Mouse (Mus musculus) erythroblast, embryonic 14.5 days (primary cell): ENCODE measurements around the gene Tnfsf15. TPM values are rescaled to one million over a fixed set of nuclear protein-coding genes. Genes with fewer than 3 reads are reported as not detected.

ENCODE experiments used
- H3K27me3 ChIP-seq: 2 replicates; pipeline ENCODE4 v1.6.1; 2012; ENCODE audit warnings: inconsistent platforms; ENCODE audit not compliant: control insufficient read depth
- H3K36me3 ChIP-seq: 2 replicates; pipeline ENCODE4 v1.6.1; 2012; ENCODE audit warnings: mild to moderate bottlenecking, inconsistent platforms; ENCODE audit not compliant: control insufficient read depth
- H3K4me1 ChIP-seq: 2 replicates; pipeline ENCODE4 v1.6.1; 2012; ENCODE audit warnings: inconsistent platforms; ENCODE audit not compliant: control insufficient read depth
- H3K4me3 ChIP-seq: replicated peaks from 2 replicates; pipeline ENCODE3; 2012; ENCODE audit warnings: moderate library complexity, mild to moderate bottlenecking, inconsistent platforms
- H3K9me3 ChIP-seq: 2 replicates; pipeline ENCODE4 v1.6.1; 2012; ENCODE audit warnings: low read length, inconsistent platforms, mixed read lengths; ENCODE audit not compliant: control insufficient read depth
- GATA1 ChIP-seq: IDR thresholded peaks from 2 replicates; pipeline ENCODE4 v1.6.1; 2012; ENCODE audit warnings: low read length, inconsistent platforms, mixed read lengths
- TAL1 ChIP-seq: IDR thresholded peaks from 3 replicates; pipeline ENCODE4 v1.6.1; 2012; ENCODE audit warnings: low read length, inconsistent platforms, mixed read lengths
- polyA plus RNA-seq: library from polyadenylated mRNA; stranded (reverse); fragments of >175 nt; gene quantifications from 2 replicates; pipeline ENCODE4 v1.2.3, GENCODE M21; 2012

Tnfsf15 gene
- polyA plus RNA-seq, 1 experiment, result not detected

DNA sequence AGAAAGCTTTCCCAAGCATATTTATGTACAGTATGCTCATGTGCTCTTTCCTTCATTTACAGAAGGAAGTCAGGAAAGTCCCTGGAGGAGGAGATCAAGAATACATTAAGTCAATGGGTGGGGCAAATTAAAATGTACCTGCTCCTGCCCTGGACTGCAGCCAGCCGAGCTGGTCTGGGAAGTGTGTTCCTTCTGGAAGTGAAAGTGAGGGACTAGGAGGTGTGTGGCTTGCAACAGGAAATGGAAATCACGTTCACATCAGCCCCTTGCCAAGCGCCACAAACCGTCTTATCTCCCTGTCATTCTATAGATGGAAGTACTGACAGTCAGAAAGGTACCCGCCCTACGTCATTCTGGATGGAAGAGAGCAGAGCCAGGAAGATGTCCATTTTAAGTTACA lies 358 bp upstream of the Tnfsf15 start:
- Histone ChIP-seq H3K4me3 (no peak overlapping the region), H3K9me3 (no peaks in the 10 kb centered on the region), H3K36me3 (no peaks in the 10 kb centered on the region), H3K27me3 (no peaks in the 10 kb centered on the region), H3K4me1 (no peaks in the 10 kb centered on the region)
- TF ChIP-seq GATA1 (no peak), TAL1 (no peak)

DNA sequence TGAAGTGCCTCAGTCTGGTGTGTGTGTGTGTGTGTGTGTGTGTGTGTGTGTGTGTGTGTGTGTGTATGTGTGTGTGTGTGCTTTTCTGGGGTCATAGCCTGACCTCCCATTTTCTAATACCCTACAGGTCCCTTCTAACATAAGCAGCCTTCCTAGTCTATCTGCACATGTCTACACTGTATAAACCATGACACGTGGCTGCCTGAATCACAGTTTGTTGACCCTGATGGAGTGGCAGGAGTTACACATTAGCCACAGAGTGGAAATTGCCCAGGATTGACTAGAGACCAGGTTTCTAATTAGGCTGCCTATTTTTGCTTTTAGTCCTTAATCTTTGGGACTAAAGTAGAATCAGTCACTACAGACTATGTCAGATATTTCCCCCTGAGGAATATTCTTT lies 1.3 kb downstream of the Tnfsf15 start:
- no peaks in the 10 kb centered on the region for H3K36me3 ChIP-seq
- no peak for TF ChIP-seq GATA1
- TF ChIP-seq TAL1, result no peak
- H3K9me3 ChIP-seq, result no peaks in the 10 kb centered on the region
- H3K4me1 ChIP-seq, result no peaks in the 10 kb centered on the region
- H3K4me3 ChIP-seq, result no peak overlapping the region
- H3K27me3 ChIP-seq, result no peaks in the 10 kb centered on the region

DNA sequence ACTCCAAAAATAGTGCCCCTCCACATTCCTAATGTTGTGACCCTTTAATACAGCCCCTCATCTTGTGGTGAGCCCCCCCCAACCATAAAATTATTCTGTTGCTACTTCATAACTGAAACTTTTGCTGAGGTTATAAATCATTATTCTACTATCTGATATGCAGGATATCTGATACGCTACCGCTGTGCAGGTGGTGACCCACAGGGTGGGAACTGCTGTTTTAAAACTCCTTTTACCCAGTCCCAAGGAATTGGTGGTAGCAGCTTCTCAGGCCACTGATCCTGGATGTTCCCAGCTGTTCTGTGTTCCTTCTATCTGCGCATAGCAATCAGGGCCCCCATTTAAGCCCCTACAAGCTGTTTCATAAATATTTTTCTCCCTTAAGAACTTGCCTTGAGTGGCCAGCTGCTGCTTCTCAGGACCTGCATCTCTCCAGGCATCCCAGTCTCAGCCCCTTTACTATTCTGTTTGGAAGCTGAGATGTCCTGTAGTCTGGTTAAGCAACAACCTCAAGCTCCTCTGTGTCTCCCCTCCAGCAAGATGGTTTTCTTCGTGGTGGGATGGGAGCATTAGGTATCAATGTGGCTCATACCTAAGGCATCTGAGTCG lies 2.0 kb downstream of the Tnfsf15 start:
- no peaks in the 10 kb centered on the region for H3K4me1 ChIP-seq
- TF ChIP-seq TAL1 (no peak), GATA1 (no peak)
- no peaks in the 10 kb centered on the region for H3K27me3 ChIP-seq
- H3K36me3 ChIP-seq, result no peaks in the 10 kb centered on the region
- H3K9me3 ChIP-seq, result no peaks in the 10 kb centered on the region
- no peak overlapping the region for H3K4me3 ChIP-seq

DNA sequence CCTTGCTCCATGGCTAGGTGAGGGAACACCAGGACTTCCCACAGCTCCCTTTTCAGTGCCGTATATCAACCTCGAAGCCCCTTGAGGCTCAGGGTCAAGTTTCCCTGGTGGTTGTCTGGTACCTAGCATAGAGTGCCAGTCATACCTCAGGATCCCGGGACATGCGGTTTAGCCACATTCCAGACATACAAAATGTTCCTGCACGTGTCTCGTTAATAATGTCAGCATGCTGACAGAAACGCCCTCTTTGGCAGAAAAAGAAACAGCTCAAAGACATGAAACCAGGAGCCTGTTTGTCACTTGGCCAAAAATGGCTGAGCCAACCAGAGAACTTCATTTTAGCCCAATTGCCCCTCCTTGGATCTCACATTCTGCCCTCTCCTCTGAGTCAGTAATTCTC lies 2.8 kb downstream of the Tnfsf15 start:
- Histone ChIP-seq H3K36me3 (no peaks in the 10 kb centered on the region), H3K4me3 (no peak overlapping the region), H3K27me3 (no peaks in the 10 kb centered on the region), H3K9me3 (no peaks in the 10 kb centered on the region), H3K4me1 (no peaks in the 10 kb centered on the region)
- TF ChIP-seq TAL1 (no peak), GATA1 (no peak)

DNA sequence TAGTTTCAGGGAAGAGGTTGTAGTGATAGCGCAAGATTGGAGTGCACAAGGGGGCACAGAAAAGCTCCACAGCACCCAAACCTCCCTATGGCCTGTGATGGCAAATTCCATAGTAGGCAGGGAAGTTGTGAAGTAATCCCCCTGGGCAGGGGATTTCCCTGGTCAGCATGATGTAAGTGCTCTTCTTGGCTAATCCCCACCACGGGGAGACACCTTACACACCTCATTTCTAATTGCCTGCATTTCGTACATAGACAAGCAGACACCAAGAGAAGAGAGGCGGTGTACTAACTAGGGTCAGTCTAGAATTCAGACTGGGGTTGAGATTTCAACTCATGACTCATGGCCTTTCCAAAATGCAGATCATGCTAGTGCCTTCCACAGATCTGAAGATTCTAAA lies 4.2 kb downstream of the Tnfsf15 start:
- Histone ChIP-seq H3K9me3 (no peaks in the 10 kb centered on the region), H3K4me1 (no peaks in the 10 kb centered on the region), H3K4me3 (no peak overlapping the region), H3K27me3 (no peaks in the 10 kb centered on the region), H3K36me3 (no peaks in the 10 kb centered on the region)
- TF ChIP-seq TAL1 (no peak), GATA1 (no peak)

DNA sequence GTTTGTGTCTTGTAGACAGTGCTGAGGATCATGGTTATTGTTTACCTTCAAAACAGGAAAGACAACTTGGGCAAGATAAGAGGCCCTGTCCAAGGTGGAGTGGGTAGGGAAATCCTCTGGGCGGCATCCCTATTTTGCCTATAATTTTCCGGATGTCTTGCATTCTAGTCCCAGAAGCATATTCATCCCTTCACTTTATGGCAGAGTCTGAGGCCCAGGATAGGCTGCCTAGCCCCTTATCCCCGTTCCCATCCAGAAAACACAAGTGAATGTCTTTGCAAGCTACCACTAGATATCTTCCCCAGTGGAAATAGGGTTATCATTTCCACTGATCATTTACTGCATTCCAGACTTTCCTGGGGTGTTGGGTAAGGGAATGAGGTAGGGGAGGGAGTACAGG lies 4.9 kb downstream of the Tnfsf15 start:
- Histone ChIP-seq H3K36me3 (no peaks in the 10 kb centered on the region), H3K9me3 (no peaks in the 10 kb centered on the region), H3K4me1 (no peaks in the 10 kb centered on the region), H3K4me3 (no peak overlapping the region), H3K27me3 (no peaks in the 10 kb centered on the region)
- TF ChIP-seq GATA1, result no peak
- TF ChIP-seq TAL1, result no peak

DNA sequence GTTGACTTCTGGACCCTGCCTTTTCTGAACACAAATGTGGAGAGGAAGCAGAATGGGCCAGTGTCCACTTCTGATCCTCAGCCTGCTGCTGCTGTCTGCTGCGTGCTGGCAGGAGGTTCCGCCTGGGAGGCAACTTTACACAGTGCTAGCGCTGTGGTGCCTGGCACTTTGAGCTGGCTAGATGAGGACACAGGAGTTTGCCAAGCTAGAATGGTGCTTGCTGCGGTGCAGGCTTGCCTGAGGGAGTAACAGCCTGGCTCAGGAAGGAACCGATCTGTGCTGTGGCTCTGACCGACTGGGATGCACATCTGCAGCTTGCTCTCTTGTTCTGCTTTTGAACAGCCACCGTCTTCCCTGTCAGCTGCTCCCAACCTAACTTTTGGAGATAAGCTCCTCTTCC lies 5.4 kb downstream of the Tnfsf15 start:
- Histone ChIP-seq H3K4me3 (no peak overlapping the region), H3K36me3 (no peaks in the 10 kb centered on the region), H3K27me3 (no peaks in the 10 kb centered on the region), H3K4me1 (no peaks in the 10 kb centered on the region), H3K9me3 (no peaks in the 10 kb centered on the region)
- TF ChIP-seq TAL1 (no peak), GATA1 (no peak)

DNA sequence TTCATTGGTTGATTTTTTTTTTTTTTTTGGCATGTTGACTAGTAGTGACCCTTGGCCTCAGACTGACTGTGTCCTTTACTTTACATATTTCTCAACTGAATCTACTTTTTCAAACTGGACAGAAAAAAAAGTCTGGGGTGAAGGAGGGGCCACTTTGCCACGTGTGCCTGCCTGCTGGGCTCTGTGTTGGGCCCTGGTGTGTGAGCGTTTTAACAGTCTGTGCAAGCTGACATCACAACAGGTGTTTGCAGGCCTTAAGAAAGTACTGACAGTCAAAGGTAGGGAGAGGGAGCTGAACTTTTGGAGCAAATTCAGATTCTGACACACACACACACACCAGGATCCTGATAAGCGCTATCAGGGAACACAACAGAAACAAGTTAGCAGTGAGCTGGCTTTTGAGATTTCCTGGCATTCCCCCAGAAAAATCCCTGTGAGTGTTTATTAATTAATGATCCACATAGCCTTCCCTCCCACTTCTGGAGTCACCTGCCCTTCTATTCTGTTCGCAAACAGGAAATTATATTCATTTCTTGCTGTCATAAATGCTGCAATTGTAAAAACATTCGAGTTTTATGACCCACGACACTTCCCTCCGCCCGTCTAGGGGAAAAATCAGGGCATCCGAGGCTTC lies 6.4 kb downstream of the Tnfsf15 start:
- no peak for TF ChIP-seq GATA1
- no peak for TF ChIP-seq TAL1
- no peaks in the 10 kb centered on the region for H3K27me3 ChIP-seq
- H3K4me3 ChIP-seq, result no peak overlapping the region
- no peaks in the 10 kb centered on the region for H3K9me3 ChIP-seq
- H3K36me3 ChIP-seq, result no peaks in the 10 kb centered on the region
- no peaks in the 10 kb centered on the region for H3K4me1 ChIP-seq

DNA sequence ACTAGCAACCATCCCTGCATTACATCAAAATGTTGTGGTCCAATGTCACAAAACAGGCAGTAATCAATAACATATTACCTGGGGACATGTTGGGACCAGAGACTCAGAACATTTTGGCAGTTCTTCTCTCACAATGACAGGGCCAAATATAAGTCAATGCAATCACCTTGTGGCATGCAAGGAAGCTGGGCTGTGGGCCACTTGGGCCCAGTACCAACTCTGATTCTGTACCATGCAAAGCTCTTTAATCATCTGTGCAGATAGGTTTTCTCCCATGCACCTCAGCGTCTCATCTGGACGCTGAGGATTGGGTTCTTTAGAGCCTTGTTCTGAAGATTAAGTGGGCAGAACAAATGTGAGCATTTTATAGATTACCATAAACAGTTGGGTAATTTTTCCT lies 13.6 kb downstream of the Tnfsf15 start:
- Histone ChIP-seq H3K9me3 (no peaks in the 10 kb centered on the region), H3K4me3 (no peak overlapping the region), H3K36me3 (no peaks in the 10 kb centered on the region), H3K4me1 (no peaks in the 10 kb centered on the region), H3K27me3 (no peaks in the 10 kb centered on the region)
- TF ChIP-seq TAL1, result no peak
- no peak for TF ChIP-seq GATA1

DNA sequence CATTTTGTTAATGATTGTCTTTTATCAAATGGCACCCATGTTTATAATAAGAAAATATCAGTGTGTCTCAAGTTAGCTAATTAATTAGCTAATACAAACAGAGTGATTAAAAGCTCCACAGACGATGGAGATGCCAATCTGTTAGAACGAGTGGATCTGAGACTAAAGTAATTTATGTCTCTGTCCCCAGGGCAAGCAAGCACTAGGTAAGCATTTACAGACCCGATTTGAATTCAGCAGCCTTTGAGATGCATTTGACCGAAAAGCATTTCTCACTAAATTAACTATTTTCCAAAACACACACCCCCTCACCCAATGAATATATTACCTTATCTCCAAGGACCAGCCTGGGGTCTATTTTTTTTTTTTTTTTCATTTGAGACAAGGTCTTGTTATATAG lies 18.2 kb downstream of the Tnfsf15 start:
- no peaks in the 10 kb centered on the region for H3K36me3 ChIP-seq
- no peak for TF ChIP-seq TAL1
- TF ChIP-seq GATA1, result no peak

More for the DNA sequence above, 18.2 kb downstream of the Tnfsf15 start:
- Histone ChIP-seq H3K9me3 (no peaks in the 10 kb centered on the region), H3K27me3 (no peaks in the 10 kb centered on the region), H3K4me1 (no peaks in the 10 kb centered on the region), H3K4me3 (no peak overlapping the region)
